Mouse (Mus musculus) hindbrain, embryonic 12.5 days (tissue): ENCODE results near the gene Rad51b. TPM values are rescaled to one million over a fixed set of nuclear protein-coding genes. Genes with fewer than 3 reads are reported as not detected.

Source experiments
- ATAC-seq: fragments of 200-750 bp; cut with Nextera tagmentation; 2 replicates; pipeline ENCODE4 v1.8.0; 2017; ENCODE audit warnings: moderate TSS enrichment; ENCODE audit not compliant: low FRiP score
- H3K27ac ChIP-seq: fragments of 300-500 bp; sonication (generic); 2 replicates; pipeline ENCODE4 v1.5.1; 2016; ENCODE audit warnings: mild to moderate bottlenecking
- H3K27me3 ChIP-seq: fragments of 300-500 bp; sonication (generic); 2 replicates; pipeline ENCODE4 v1.6.1; 2016; ENCODE audit warnings: mild to moderate bottlenecking
- H3K36me3 ChIP-seq: fragments of 300-500 bp; sonication (generic); 2 replicates; pipeline ENCODE4 v1.6.1; 2016; ENCODE audit warnings: mild to moderate bottlenecking
- H3K4me1 ChIP-seq: fragments of 300-500 bp; sonication (generic); 2 replicates; pipeline ENCODE4 v1.6.1; 2016
- H3K4me2 ChIP-seq: fragments of 300-500 bp; sonication (generic); replicated peaks from 2 replicates; pipeline ENCODE4 v1.6.1; 2016; ENCODE audit warnings: mild to moderate bottlenecking
- H3K4me3 ChIP-seq: fragments of 300-500 bp; sonication (generic); 2 replicates; pipeline ENCODE4 v1.5.1; 2016; ENCODE audit warnings: mild to moderate bottlenecking
- H3K9ac ChIP-seq: fragments of 300-500 bp; sonication (generic); 2 replicates; pipeline ENCODE4 v1.6.1; 2016; ENCODE audit warnings: mild to moderate bottlenecking, moderate library complexity
- H3K9me3 ChIP-seq: fragments of 300-500 bp; sonication (generic); replicated peaks from 2 replicates; pipeline ENCODE4 v1.6.1; 2016; ENCODE audit warnings: mild to moderate bottlenecking
- WGBS: fragments of 180-500 bp; shearing (Covaris S2); methylation state at CpG from one replicate; pipeline ENCODE4 v1.1.7; 2016; 5-methylcytosine and 5-hydroxymethylcytosine counted together
- polyA plus RNA-seq: library from polyadenylated mRNA; unstranded; fragments of >200 nt; fragmentation: Nextera tagmentation; extraction: Ambion mirVana; gene quantifications from 2 replicates; pipeline ENCODE4 v1.2.1, GENCODE M21; 2016

Rad51b gene
- polyA plus RNA-seq, 1 experiment from 2014 or later: 5.2 TPM

DNA sequence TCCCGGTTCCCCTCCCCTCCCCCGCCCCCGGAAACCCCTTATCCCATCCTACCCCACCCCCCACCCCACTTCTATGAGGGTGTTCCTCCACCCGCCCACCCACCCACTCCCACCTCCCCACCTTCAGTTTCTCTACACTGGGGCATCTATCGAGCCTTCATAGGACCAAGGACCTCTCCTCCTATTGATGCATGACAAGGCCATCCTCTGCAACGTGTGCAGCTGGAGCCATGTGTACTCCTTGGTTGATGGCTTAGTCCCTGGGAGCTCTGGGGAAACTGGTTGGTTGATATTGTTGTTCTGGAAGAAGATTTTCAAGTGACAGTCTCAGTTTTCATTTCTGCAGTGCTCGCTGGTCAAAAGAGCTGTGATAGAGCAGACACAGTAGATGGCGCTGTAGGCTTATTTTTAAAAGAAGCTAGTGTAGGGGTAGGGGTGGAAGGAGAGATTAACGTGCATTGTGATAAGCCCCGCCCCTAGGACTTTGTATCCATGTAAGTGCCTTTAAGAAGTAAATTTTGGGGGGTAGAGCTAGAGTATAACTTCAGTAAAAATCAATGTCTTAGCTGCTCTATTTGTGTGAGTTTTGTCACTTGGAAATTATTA, 61.6 kb downstream of the Rad51b start:
- 17% methylated on average over 9 of the region's 10 CpGs for WGBS
- Histone ChIP-seq H3K9ac (no peak overlapping the region), H3K36me3 (no peaks in the 10 kb centered on the region), H3K9me3 (no peaks in the 10 kb centered on the region), H3K4me3 (no peak overlapping the region), H3K4me1 (0 out of 2 replicates have a peak, but pooled peaks cover 2% of the 10 kb centered on the region), H3K27ac (no peak overlapping the region), H3K4me2 (no peak overlapping the region), H3K27me3 (no peaks in the 10 kb centered on the region)
- ATAC-seq: peak; percentile 85

DNA sequence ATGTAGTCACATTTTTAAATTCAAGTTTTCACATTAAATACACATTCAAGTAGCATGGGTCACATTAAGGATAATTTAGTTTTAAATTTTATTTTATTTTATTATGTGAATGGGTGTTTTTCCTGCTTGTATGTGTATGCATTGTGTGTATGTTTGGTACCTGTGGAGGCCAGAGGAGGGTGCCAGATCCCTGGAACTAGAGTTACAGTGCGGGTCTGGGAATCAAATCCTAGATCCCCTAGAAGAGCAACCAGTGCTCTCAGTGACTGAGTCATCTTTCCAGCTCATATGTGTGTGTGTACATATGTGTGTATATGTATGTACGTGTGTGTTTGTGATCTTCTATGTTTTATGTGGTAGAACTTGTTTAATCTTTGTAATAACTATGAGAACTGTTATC, 62.3 kb downstream of the Rad51b start:
- Histone ChIP-seq H3K4me2 (no peak overlapping the region), H3K4me1 (0 out of 2 replicates have a peak, but pooled peaks cover 2% of the 10 kb centered on the region), H3K27ac (no peak overlapping the region), H3K9ac (no peak overlapping the region), H3K36me3 (no peaks in the 10 kb centered on the region), H3K27me3 (no peaks in the 10 kb centered on the region), H3K9me3 (no peaks in the 10 kb centered on the region), H3K4me3 (no peak overlapping the region)
- WGBS: 95% methylated on average over 2 of the region's 2 CpGs
- ATAC-seq: no peak

DNA sequence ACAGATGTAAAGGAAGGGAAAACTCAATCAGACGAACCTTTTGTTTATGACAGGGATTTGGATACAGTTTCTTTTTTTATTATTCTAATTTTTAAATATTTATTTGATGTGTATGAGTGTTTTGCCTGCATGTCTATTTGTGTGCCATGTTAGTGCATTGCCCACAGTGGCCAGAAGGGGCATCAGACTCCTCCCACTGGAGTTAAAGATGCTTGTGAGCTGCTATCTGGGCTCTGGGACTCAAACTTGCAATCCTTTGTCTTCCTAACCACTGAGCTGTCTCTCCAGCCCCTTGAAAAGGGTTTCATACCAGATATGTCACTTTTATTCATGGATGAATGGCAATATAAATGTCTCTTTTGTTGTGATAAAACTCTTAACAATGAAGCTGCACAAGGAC, 65.1 kb downstream of the Rad51b start:
- Histone ChIP-seq H3K4me2 (no peak overlapping the region), H3K4me3 (no peak overlapping the region), H3K27me3 (no peaks in the 10 kb centered on the region), H3K36me3 (no peaks in the 10 kb centered on the region), H3K4me1 (0 out of 2 replicates have a peak, but pooled peaks cover 2% of the 10 kb centered on the region), H3K9me3 (no peaks in the 10 kb centered on the region), H3K9ac (no peak overlapping the region), H3K27ac (no peak overlapping the region)
- 51% methylated on average over 1 of the region's 1 CpGs for WGBS
- no peak for ATAC-seq

DNA sequence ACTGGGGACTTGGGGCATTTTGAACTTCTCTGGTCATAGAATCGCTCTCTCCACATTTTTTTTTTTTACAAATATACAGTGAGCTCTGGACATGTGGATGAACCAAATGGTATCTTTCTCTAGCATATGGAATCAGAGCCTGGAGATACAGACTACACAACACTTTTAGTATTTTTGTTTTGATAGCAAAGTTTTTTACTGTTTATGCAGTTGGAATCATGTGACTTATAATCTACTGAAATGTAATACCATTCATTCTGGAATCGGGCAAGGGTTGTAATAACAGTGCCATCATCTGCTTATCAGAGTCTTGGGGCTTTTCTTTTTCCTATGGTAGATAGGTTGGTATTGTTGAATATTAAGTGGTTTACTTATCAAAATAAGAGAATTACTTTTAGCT, 67.2 kb downstream of the Rad51b start:
- H3K36me3 ChIP-seq: no peaks in the 10 kb centered on the region
- H3K9ac ChIP-seq: no peak overlapping the region
- H3K9me3 ChIP-seq: no peaks in the 10 kb centered on the region
- ATAC-seq: no peak
- no peak overlapping the region for H3K27ac ChIP-seq
- no peaks in the 10 kb centered on the region for H3K27me3 ChIP-seq
- H3K4me2 ChIP-seq: no peak overlapping the region
- WGBS: 92% methylated on average over 2 of the region's 2 CpGs
- no peak overlapping the region for H3K4me3 ChIP-seq
- no peaks in the 10 kb centered on the region for H3K4me1 ChIP-seq

- no peak overlapping the region for H3K27ac ChIP-seq
- H3K4me3 ChIP-seq: no peak overlapping the region
- H3K9ac ChIP-seq: no peak overlapping the region
- no peaks in the 10 kb centered on the region for H3K36me3 ChIP-seq
- ATAC-seq: no peak
- no peaks in the 10 kb centered on the region for H3K4me1 ChIP-seq
- H3K9me3 ChIP-seq: no peaks in the 10 kb centered on the region
- WGBS: 91% methylated on average over 3 of the region's 3 CpGs
- H3K4me2 ChIP-seq: no peak overlapping the region
- no peaks in the 10 kb centered on the region for H3K27me3 ChIP-seq
Measured at GRCm38 (mm10) chr12:79368818-79369217, 71.7 kb downstream of the Rad51b start.

DNA sequence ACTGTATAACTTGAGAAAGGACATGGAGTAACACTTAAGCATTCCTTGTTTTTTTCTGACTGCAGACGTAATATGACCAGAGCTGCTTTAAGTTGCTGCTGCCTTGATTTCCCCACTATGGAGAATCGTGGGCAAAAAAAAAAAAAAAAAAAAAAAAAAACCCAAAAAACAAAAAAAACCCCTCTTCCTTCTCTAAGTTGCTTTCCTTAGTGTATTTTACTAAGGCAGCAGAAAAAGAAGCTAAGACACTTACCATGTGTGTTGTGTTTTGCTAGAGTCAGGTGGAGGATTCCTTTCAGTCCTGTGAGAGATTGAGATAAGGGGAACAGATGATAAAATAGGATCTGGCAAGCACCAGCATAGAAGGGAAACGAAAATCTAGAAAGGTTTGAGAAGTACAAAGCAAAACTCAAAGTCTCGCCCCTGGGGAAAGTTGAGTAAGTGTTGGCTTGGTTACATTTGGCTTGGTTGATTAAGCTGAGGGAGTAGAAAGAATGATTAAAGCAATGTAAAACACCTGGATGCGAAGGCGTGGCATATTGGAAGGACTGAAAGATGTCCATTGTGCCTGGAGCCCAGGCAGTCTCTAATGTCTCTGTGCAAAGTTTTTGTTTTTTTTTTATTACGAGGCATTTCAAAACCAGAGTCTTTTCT, 72.6 kb downstream of the Rad51b start:
- Histone ChIP-seq H3K9me3 (no peaks in the 10 kb centered on the region), H3K4me3 (no peak overlapping the region), H3K9ac (no peak overlapping the region), H3K36me3 (no peaks in the 10 kb centered on the region), H3K4me2 (no peak overlapping the region), H3K4me1 (no peaks in the 10 kb centered on the region), H3K27me3 (no peaks in the 10 kb centered on the region), H3K27ac (no peak overlapping the region)
- ATAC-seq: no peak
- WGBS: 82% methylated on average over 7 of the region's 7 CpGs

GRCm38 (mm10) chr12:79372697-79373096, 75.6 kb downstream of the Rad51b start:
- Histone ChIP-seq H3K9me3 (no peaks in the 10 kb centered on the region), H3K4me1 (no peaks in the 10 kb centered on the region), H3K27ac (no peak overlapping the region), H3K27me3 (no peaks in the 10 kb centered on the region), H3K4me3 (no peak overlapping the region), H3K9ac (no peak overlapping the region), H3K36me3 (no peaks in the 10 kb centered on the region), H3K4me2 (no peak overlapping the region)
- 70% methylated on average over 5 of the region's 5 CpGs for WGBS
- no peak for ATAC-seq

GRCm38 (mm10) chr12:79377378-79377777, 80.3 kb downstream of the Rad51b start:
- no peak overlapping the region for H3K4me3 ChIP-seq
- no peaks in the 10 kb centered on the region for H3K4me1 ChIP-seq
- ATAC-seq: no peak
- no peaks in the 10 kb centered on the region for H3K27me3 ChIP-seq
- WGBS: 82% methylated on average over 1 of the region's 1 CpGs
- H3K36me3 ChIP-seq: no peaks in the 10 kb centered on the region
- no peak overlapping the region for H3K9ac ChIP-seq
- no peak overlapping the region for H3K4me2 ChIP-seq
- no peak overlapping the region for H3K27ac ChIP-seq
- H3K9me3 ChIP-seq: no peaks in the 10 kb centered on the region

DNA sequence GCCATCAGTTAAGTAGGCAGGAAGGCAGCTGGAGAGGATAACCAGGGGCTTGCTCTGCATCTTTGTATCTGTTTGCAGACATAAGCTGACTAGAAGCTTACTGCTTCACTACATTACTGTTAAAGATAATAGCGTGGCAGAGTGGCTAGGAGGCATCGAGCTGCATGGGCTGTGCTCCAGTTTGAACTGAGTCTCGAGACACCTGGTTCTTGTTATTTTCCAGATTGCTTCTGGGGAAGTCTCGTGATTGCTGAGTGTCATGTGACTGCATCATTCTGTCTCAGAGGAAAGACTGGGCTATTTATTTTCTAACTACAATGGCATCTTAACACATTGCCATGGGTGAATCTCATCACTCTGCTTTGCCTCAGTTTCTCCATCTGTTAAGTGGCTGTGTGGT, 80.8 kb downstream of the Rad51b start:
- 55% methylated on average over 4 of the region's 4 CpGs for WGBS
- Histone ChIP-seq H3K9me3 (no peaks in the 10 kb centered on the region), H3K4me3 (no peak overlapping the region), H3K9ac (no peak overlapping the region), H3K36me3 (no peaks in the 10 kb centered on the region), H3K4me1 (no peaks in the 10 kb centered on the region), H3K27ac (no peak overlapping the region), H3K27me3 (no peaks in the 10 kb centered on the region), H3K4me2 (no peak overlapping the region)
- no peak for ATAC-seq

DNA sequence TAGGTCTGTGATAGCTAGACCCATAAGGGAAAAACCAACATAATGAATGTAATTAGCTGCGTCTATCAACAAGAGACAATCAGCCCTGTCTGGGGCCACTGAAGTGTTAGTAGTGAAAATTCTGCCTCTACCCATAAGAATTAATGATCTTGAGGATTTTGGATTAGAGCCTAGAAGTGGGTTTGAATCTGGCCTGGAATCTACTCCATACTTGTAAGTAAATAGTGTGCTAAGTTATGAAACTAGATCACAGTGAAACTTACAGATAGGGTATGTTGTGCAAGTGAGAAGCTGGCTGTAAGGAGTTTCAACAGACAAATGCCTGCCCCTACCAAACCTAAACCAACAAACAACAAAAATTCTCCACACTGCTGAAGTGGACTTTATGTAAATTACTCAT, 83.1 kb downstream of the Rad51b start:
- no peak overlapping the region for H3K9ac ChIP-seq
- no peaks in the 10 kb centered on the region for H3K27me3 ChIP-seq
- H3K4me3 ChIP-seq: no peak overlapping the region
- H3K4me1 ChIP-seq: no peaks in the 10 kb centered on the region; the same call in 1 of the 2 replicates
- no peaks in the 10 kb centered on the region for H3K36me3 ChIP-seq
- ATAC-seq: no peak
- no peaks in the 10 kb centered on the region for H3K9me3 ChIP-seq
- WGBS: 85% methylated on average over 1 of the region's 1 CpGs
- H3K27ac ChIP-seq: no peak overlapping the region
- no peak overlapping the region for H3K4me2 ChIP-seq

DNA sequence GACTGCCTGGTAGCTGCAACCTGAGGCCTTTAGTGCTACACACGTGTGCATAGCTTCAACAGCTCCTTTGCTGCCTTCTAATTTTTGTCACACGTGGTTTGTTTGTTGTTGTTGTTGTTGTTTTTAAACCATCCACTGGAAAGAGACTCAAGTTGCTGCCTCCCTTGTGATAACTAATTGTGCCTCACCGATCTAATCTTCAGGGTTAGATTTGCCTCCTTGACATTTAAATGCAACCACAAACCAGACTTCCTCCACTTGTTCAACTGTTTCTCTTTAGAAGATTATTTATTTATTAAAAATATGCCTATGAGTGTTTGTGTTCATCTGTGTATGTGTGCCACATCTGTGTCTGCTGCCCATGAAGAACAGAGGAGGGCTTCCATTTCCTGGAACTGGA, 84.4 kb downstream of the Rad51b start:
- no peak overlapping the region for H3K27ac ChIP-seq
- no peaks in the 10 kb centered on the region; the same call in 1 of the 2 replicates for H3K4me1 ChIP-seq
- H3K27me3 ChIP-seq: no peaks in the 10 kb centered on the region
- H3K4me3 ChIP-seq: no peak overlapping the region
- WGBS: 77% methylated on average over 3 of the region's 3 CpGs
- no peak overlapping the region for H3K9ac ChIP-seq
- no peak overlapping the region for H3K4me2 ChIP-seq
- no peaks in the 10 kb centered on the region for H3K9me3 ChIP-seq
- no peaks in the 10 kb centered on the region for H3K36me3 ChIP-seq
- ATAC-seq: no peak

GRCm38 (mm10) chr12:79382416-79382815, 85.3 kb downstream of the Rad51b start:
- H3K9me3 ChIP-seq: no peaks in the 10 kb centered on the region
- H3K27me3 ChIP-seq: no peaks in the 10 kb centered on the region
- no peak overlapping the region for H3K4me3 ChIP-seq
- no peak overlapping the region for H3K4me2 ChIP-seq
- no peak overlapping the region for H3K27ac ChIP-seq
- H3K9ac ChIP-seq: no peak overlapping the region
- H3K4me1 ChIP-seq: no peaks in the 10 kb centered on the region; the same call in 1 of the 2 replicates
- no peaks in the 10 kb centered on the region for H3K36me3 ChIP-seq
- no peak for ATAC-seq
- 69% methylated on average over 2 of the region's 2 CpGs for WGBS

DNA sequence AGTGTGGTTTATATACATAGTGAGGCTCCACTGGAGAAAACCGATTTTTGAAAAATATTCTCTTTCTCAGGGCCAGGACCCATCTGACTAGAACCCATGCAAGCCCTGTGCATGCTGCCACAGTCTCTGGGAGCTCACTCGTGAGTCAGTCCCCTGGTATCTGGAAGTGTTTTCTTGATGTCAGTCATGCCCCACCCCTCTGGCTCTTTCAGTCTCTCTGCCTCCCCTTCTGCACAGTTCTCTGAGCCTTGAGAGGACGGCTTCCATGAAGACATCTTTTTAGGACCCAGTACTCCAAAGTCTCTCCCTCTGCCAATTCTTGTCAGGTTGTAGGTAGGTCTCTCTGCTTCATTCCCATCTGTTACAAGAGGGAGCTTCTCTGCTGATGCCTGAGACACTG, 86.5 kb downstream of the Rad51b start:
- Histone ChIP-seq H3K27me3 (no peaks in the 10 kb centered on the region), H3K4me1 (no peaks in the 10 kb centered on the region; the same call in 1 of the 2 replicates), H3K27ac (no peak overlapping the region), H3K4me2 (no peak overlapping the region), H3K9ac (no peak overlapping the region), H3K9me3 (no peaks in the 10 kb centered on the region), H3K4me3 (no peak overlapping the region), H3K36me3 (no peaks in the 10 kb centered on the region)
- ATAC-seq: no peak
- WGBS: 44% methylated on average over 3 of the region's 3 CpGs
